Comparison of ENCODE assay signal across 34 mouse cellular contexts in genomic region chr1:73577019-73577418, GRCm38 (mm10).
"Had no signal": no experiment of that assay in that cellular context is flagged by ENCODE, and none has a peak within 500 bp of the region (broad histone marks: within the 10 kb centered on the region; RNA-seq: fewer than 3 reads in every experiment).

No protein-coding gene starts in this region.

- H3K9me3 ChIP-seq: heart, embryonic 10.5 days; heart, embryonic 12.5 days; heart, embryonic 13.5 days; heart, embryonic 15.5 days; hindbrain, embryonic 10.5 days; hindbrain, embryonic 12.5 days; hindbrain, embryonic 13.5 days; hindbrain, embryonic 15.5 days; kidney, embryonic 15.5 days had no signal

- H3K4me3 ChIP-seq: heart, embryonic 10.5 days; heart, embryonic 12.5 days; heart, embryonic 13.5 days; heart, embryonic 15.5 days; hindbrain, embryonic 10.5 days; hindbrain, embryonic 12.5 days; hindbrain, embryonic 13.5 days; hindbrain, embryonic 15.5 days; kidney, embryonic 15.5 days; layer of hippocampus, adult 2 months; left cerebral cortex, adult 2 months had no signal

- DNase-seq: heart, postnatal 10 days; heart, postnatal 14 days; heart, postnatal 36 days; heart, postnatal 4 days; kidney, adult 11 months; kidney, adult 18-20 months; kidney, adult 2 months; kidney, adult 8-10 months; kidney, adult 9 months; kidney, postnatal 10 days; kidney, postnatal 14 days; kidney, postnatal 25 days; kidney, postnatal 36 days; kidney, postnatal 4 days; layer of hippocampus, adult 9-11 months; layer of hippocampus, postnatal 36 days had no signal

- H3K27ac ChIP-seq: heart, embryonic 10.5 days; heart, embryonic 13.5 days; heart, embryonic 15.5 days; hindbrain, embryonic 10.5 days; hindbrain, embryonic 12.5 days; hindbrain, embryonic 13.5 days; hindbrain, embryonic 14.5 days; hindbrain, embryonic 15.5 days; hindbrain, postnatal 0 days; kidney, postnatal 0 days; layer of hippocampus, adult 2 months; left cerebral cortex, adult 2 months had no signal

- H3K4me1 ChIP-seq: heart, embryonic 10.5 days; heart, embryonic 15.5 days; hindbrain, embryonic 10.5 days; hindbrain, embryonic 12.5 days; hindbrain, embryonic 13.5 days; hindbrain, embryonic 15.5 days had no signal

- H3K9ac ChIP-seq: heart, embryonic 12.5 days; heart, embryonic 13.5 days; heart, embryonic 15.5 days; hindbrain, embryonic 12.5 days; hindbrain, embryonic 13.5 days; hindbrain, embryonic 14.5 days; hindbrain, embryonic 15.5 days; kidney, embryonic 15.5 days had no signal

- ATAC-seq: hindbrain, embryonic 16.5 days; hindbrain, postnatal 0 days; inflammation-experienced regulatory T-cells, adult 6 months; intestine, embryonic 16.5 days had no signal

- H3K27me3 ChIP-seq: heart, embryonic 12.5 days; heart, embryonic 13.5 days; heart, embryonic 15.5 days; hindbrain, embryonic 12.5 days; hindbrain, embryonic 13.5 days; hindbrain, embryonic 15.5 days; kidney, embryonic 15.5 days had no signal

- H3K4me2 ChIP-seq: heart, embryonic 11.5 days; heart, embryonic 12.5 days; heart, embryonic 13.5 days; heart, embryonic 15.5 days; hindbrain, embryonic 12.5 days; hindbrain, embryonic 13.5 days; hindbrain, embryonic 14.5 days; hindbrain, embryonic 15.5 days; kidney, embryonic 15.5 days had no signal

- H3K36me3 ChIP-seq: heart, embryonic 10.5 days; heart, embryonic 12.5 days; heart, embryonic 13.5 days; heart, embryonic 15.5 days; hindbrain, embryonic 10.5 days; hindbrain, embryonic 12.5 days; hindbrain, embryonic 13.5 days; hindbrain, embryonic 15.5 days; kidney, embryonic 15.5 days had no signal
